Mouse (Mus musculus) liver, postnatal 0 days (tissue): ENCODE measurements at regions not wholly inside any gene's neighbourhood (a gene's known extent, or its start where the extent isn't known, plus 50 kb on each side); places are given as distances from the start of the nearest gene placed in this dataset.

ENCODE experiments used
- ATAC-seq: fragments of 200-750 bp; cut with Nextera tagmentation; 2 replicates; pipeline ENCODE4 v1.8.0; 2017; ENCODE audit warnings: mild to moderate bottlenecking, moderate library complexity
- DNase-seq: peaks from one replicate; pipeline ENCODE4 v3.0.0-alpha.2; 2016
- H3K27ac ChIP-seq: fragments of 300-500 bp; sonication (generic); 2 replicates; pipeline ENCODE4 v1.5.1; 2014; ENCODE audit warnings: antibody characterized with exemption, moderate library complexity, mild to moderate bottlenecking, low read depth
- H3K27me3 ChIP-seq: fragments of 300-500 bp; sonication (generic); 2 replicates; pipeline ENCODE4 v1.6.1; 2014; ENCODE audit warnings: low read length, control low read depth, mixed read lengths; ENCODE audit not compliant: insufficient read depth
- H3K36me3 ChIP-seq: fragments of 300-500 bp; sonication (generic); replicated peaks from 2 replicates; pipeline ENCODE4 v1.6.1; 2014; ENCODE audit warnings: mild to moderate bottlenecking, control low read depth, low read length, moderate library complexity, mixed read lengths; ENCODE audit not compliant: insufficient read depth
- H3K4me1 ChIP-seq: fragments of 300-500 bp; sonication (generic); 2 replicates; pipeline ENCODE4 v1.6.1; 2014; ENCODE audit warnings: antibody characterized with exemption, mild to moderate bottlenecking, control low read depth; ENCODE audit not compliant: insufficient read depth
- H3K4me2 ChIP-seq: fragments of 300-500 bp; sonication (generic); 2 replicates; pipeline ENCODE4 v1.6.1; 2014; ENCODE audit warnings: low read depth, mild to moderate bottlenecking, low read length, moderate library complexity, mixed read lengths
- H3K4me3 ChIP-seq: fragments of 300-500 bp; sonication (generic); 2 replicates; pipeline ENCODE4 v1.5.1; 2014; ENCODE audit warnings: low read depth, low read length
- H3K9ac ChIP-seq: fragments of 300-500 bp; sonication (generic); replicated peaks from 2 replicates; pipeline ENCODE4 v1.6.1; 2014; ENCODE audit warnings: mild to moderate bottlenecking, moderate library complexity
- H3K9me3 ChIP-seq: fragments of 300-500 bp; sonication (generic); 2 replicates; pipeline ENCODE4 v1.6.1; 2016; ENCODE audit warnings: mild to moderate bottlenecking, control low read depth, low read length, mixed read lengths
- CTCF ChIP-seq: sonication (generic); IDR thresholded peaks from 2 replicates; pipeline ENCODE4 v1.5.1; 2016; ENCODE audit warnings: antibody characterized with exemption, low read depth
- EP300 ChIP-seq: IDR thresholded peaks from 2 replicates; pipeline ENCODE4 v1.6.1; 2016; ENCODE audit warnings: antibody characterized with exemption, low read depth, mild to moderate bottlenecking
- WGBS: fragments of 180-500 bp; shearing (Covaris S2); extraction: QIAGEN DNeasy Blood & Tissue Kit; methylation state at CpG from one replicate; pipeline ENCODE4 v1.1.7; 2014; ENCODE audit not compliant: insufficient replicate concordance; 5-methylcytosine and 5-hydroxymethylcytosine counted together

DNA sequence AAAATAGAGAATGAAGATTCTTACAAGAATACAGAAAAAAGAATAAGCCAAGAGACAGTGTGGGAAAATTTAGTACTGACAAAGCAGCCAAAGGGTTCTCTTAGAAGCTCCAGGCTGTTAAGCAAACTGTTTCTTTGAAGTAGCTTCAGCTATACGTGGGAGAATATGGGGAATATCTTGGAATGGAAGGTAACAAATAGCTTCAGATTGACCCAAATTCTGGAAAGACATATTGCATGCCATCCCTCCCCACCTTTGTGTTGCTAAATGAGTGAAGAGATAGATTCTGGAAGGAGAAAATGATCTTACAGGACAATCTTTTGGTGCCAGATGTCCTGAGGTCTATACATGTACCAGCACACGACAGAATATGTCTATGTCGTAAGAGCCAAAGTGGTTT, 591.9 kb upstream of the Cdh6 start:
- 71% methylated on average over 3 of the region's 3 CpGs for WGBS
- ATAC-seq (no peak), DNase-seq (no peak)
- no peak overlapping the region for H3K27ac ChIP-seq
- no peak overlapping the region for H3K4me2 ChIP-seq
- no peaks in the 10 kb centered on the region for H3K27me3 ChIP-seq
- no peak for TF ChIP-seq CTCF
- TF ChIP-seq EP300, result no peak
- H3K4me1 ChIP-seq, result no peaks in the 10 kb centered on the region
- no peaks in the 10 kb centered on the region for H3K36me3 ChIP-seq
- H3K4me3 ChIP-seq, result no peak overlapping the region
- H3K9ac ChIP-seq, result no peak overlapping the region
- no peaks in the 10 kb centered on the region for H3K9me3 ChIP-seq

DNA sequence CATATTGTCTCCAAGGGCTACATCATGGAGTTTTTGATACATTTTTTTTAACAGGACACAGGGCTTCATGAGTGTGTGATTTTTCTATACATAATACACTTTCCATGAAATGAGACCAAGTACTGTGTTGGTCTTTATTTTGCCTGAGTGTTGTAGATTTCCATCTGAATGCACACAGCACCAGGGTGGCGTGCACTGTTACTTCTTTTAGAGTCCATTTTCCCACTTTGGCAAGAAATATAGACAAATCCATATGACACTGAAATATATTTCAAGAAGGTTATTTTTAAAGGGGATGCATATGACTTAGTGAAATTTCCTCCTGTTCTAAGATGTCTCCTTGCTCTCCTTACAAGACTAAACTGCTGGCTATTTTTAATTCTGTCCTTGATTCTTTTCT, 591.1 kb upstream of the Cdh6 start:
- no peak overlapping the region for H3K4me3 ChIP-seq
- WGBS, result 68% methylated on average over 1 of the region's 1 CpGs
- H3K4me1 ChIP-seq, result no peaks in the 10 kb centered on the region
- TF ChIP-seq CTCF (no peak), EP300 (no peak)
- DNase-seq (no peak), ATAC-seq (no peak)
- H3K9ac ChIP-seq, result no peak overlapping the region
- H3K27ac ChIP-seq, result no peak overlapping the region
- H3K36me3 ChIP-seq, result no peaks in the 10 kb centered on the region
- H3K27me3 ChIP-seq, result no peaks in the 10 kb centered on the region
- no peaks in the 10 kb centered on the region for H3K9me3 ChIP-seq
- no peak overlapping the region for H3K4me2 ChIP-seq

- Histone ChIP-seq H3K9me3 (no peaks in the 10 kb centered on the region), H3K36me3 (no peaks in the 10 kb centered on the region), H3K27ac (no peak overlapping the region), H3K4me2 (no peak overlapping the region), H3K9ac (no peak overlapping the region), H3K4me3 (no peak overlapping the region), H3K27me3 (no peaks in the 10 kb centered on the region), H3K4me1 (no peaks in the 10 kb centered on the region)
- DNase-seq (no peak), ATAC-seq (no peak)
- TF ChIP-seq CTCF, result no peak
- no peak for TF ChIP-seq EP300
- WGBS, result 40% methylated on average over 2 of the region's 2 CpGs
These were observed 573.1 kb upstream of the Cdh6 start for GRCm38 (mm10) chr15:13746559-13746958.

DNA sequence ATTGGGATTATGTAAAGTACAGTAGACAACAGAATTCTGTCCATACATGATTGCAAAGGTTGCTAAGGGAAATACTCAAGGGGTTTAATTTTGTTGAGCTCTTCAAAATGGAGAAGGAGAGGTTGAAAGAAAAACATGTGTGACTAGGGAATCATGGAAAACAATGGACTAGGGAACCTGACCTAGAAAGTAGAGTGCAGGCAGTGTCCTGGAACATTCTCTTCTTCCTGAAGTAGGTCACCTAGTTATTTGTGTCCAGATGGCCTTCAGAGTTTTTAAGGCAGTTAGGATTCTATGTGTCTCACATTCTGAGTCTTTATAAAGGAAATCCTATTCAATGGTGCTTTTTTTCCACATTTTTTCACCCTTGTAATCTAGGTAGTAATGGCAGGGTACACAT, 532.8 kb upstream of the Cdh6 start:
- Histone ChIP-seq H3K9ac (no peak overlapping the region), H3K9me3 (no peaks in the 10 kb centered on the region)
- no peak for TF ChIP-seq EP300
- TF ChIP-seq CTCF, result no peak

GRCm38 (mm10) chr15:13705187-13705586, 531.7 kb upstream of the Cdh6 start:
- Histone ChIP-seq H3K4me3 (no peak overlapping the region), H3K9me3 (no peaks in the 10 kb centered on the region), H3K9ac (no peak overlapping the region), H3K27me3 (no peaks in the 10 kb centered on the region), H3K4me2 (no peak overlapping the region), H3K36me3 (no peaks in the 10 kb centered on the region), H3K27ac (no peak overlapping the region), H3K4me1 (no peaks in the 10 kb centered on the region)
- ATAC-seq (0 out of 2 replicates have a peak, but pooled peaks have one; percentile 17), DNase-seq (no peak)
- TF ChIP-seq EP300, result no peak
- TF ChIP-seq CTCF, result no peak
- WGBS, result 66% methylated on average over 4 of the region's 4 CpGs

More for the DNA sequence above, 532.8 kb upstream of the Cdh6 start:
- Histone ChIP-seq H3K36me3 (no peaks in the 10 kb centered on the region), H3K27me3 (no peaks in the 10 kb centered on the region), H3K4me3 (no peak overlapping the region), H3K27ac (no peak overlapping the region), H3K4me2 (no peak overlapping the region), H3K4me1 (no peaks in the 10 kb centered on the region)
- DNase-seq, result no peak
- ATAC-seq, result no peak

DNA sequence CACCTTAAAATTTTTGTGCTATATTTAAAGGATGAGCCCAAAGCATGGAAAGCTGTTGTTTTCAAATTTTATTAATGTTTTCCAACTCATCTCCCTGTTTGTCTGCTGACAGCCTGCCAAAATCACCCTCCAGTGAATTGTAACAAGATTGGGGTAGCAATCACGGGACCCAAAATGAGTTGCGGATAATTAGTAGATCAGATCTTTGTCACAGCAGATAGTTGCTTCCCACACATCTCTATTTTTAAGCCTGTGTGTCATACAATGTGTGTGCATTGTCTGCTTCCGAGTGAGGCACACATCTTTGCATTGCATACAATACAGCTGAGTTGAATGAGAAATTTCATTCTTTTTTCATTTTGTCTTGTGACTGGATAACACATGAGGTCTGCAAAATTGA, 494.7 kb upstream of the Cdh6 start:
- no peak overlapping the region for H3K4me3 ChIP-seq
- H3K9ac ChIP-seq, result no peak overlapping the region
- no peak for ATAC-seq
- no peaks in the 10 kb centered on the region for H3K9me3 ChIP-seq
- no peaks in the 10 kb centered on the region for H3K4me1 ChIP-seq
- no peaks in the 10 kb centered on the region for H3K27me3 ChIP-seq
- no peak overlapping the region for H3K27ac ChIP-seq
- H3K36me3 ChIP-seq, result no peaks in the 10 kb centered on the region
- no peak overlapping the region for H3K4me2 ChIP-seq
- DNase-seq, result no peak
- TF ChIP-seq EP300 (no peak), CTCF (no peak)
- 70% methylated on average over 3 of the region's 3 CpGs for WGBS

- H3K27ac ChIP-seq, result no peak overlapping the region
- DNase-seq, result no peak
- H3K4me1 ChIP-seq, result no peaks in the 10 kb centered on the region
- H3K27me3 ChIP-seq, result no peaks in the 10 kb centered on the region
- H3K36me3 ChIP-seq, result no peaks in the 10 kb centered on the region
- no peak overlapping the region for H3K4me2 ChIP-seq
- WGBS, result 80% methylated on average over 4 of the region's 4 CpGs
- H3K9me3 ChIP-seq, result no peaks in the 10 kb centered on the region
- ATAC-seq, result no peak
- no peak overlapping the region for H3K9ac ChIP-seq
- no peak for TF ChIP-seq CTCF
- no peak overlapping the region for H3K4me3 ChIP-seq
These were observed 493.8 kb upstream of the Cdh6 start for GRCm38 (mm10) chr15:13667278-13667677.
